Mouse (Mus musculus) cerebellum, adult 11 months (tissue): ENCODE data around the gene Tpra1.

Experiments
- DNase-seq: peaks from one replicate; pipeline ENCODE4 v3.0.0; 2022

The Tpra1 gene

DNA sequence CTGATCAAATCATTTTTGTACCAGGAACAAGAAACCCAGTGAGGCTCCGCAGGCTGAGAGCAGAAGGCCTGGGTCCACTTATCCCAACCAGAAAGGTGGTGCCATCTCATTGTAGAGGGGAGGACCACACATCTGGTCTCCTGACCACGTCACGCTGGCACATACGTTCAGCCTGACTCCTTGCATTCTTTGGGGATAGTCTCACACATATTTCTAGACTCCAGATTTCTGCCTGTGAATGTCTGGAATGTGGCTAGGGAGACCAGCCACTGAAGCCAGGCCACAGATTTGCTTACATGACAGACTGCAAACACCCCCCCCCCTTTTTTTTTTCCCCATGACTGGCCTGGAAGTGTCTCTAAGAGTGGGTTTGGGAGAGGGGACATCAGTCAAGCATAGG, 58.9 kb downstream of the Tpra1 start:
- DNase-seq, result no peak
